Mouse (Mus musculus) frontal cortex, postnatal 25 days (tissue): ENCODE measurements at regions not wholly inside any gene's neighbourhood (a gene's known extent, or its start where the extent isn't known, plus 50 kb on each side); places are given as distances from the start of the nearest gene placed in this dataset.

Source experiments
- DNase-seq, 2 experiments: peaks; one replicate each; pipeline ENCODE4 v3.0.0; 2022; ENCODE audit warnings: low spot score in 2 of 2

- no peak for DNase-seq
Observed at GRCm38 (mm10) chr9:102782926-102783850, 51.5 kb upstream of the Ryk start.

GRCm38 (mm10) chr9:102784329-102785026, 50.2 kb upstream of the Ryk start:
- DNase-seq = peak; percentile 87 to 90
